Mouse (Mus musculus): ENCODE measurements around the gene Tmeff1.

Tmeff1 gene

GRCm38 (mm10) chr4:48624961-48625360 is 40.0 kb downstream of the Tmeff1 start:
- no peak for DNase-seq

- no peak for DNase-seq
Measured at GRCm38 (mm10) chr4:48625836-48626235, 40.9 kb downstream of the Tmeff1 start.

GRCm38 (mm10) chr4:48629445-48629844 is 44.5 kb downstream of the Tmeff1 start:
- peak; percentile 58 to 71 for DNase-seq

- DNase-seq: no peak
Measured at GRCm38 (mm10) chr4:48633529-48633928, 48.6 kb downstream of the Tmeff1 start.

- DNase-seq: peak; percentile 34 to 50
Measured at GRCm38 (mm10) chr4:48634058-48634457, 49.1 kb downstream of the Tmeff1 start.

GRCm38 (mm10) chr4:48636831-48637230 is 51.9 kb downstream of the Tmeff1 start:
- no peak for DNase-seq

- no peak for DNase-seq
Measured at GRCm38 (mm10) chr4:48638132-48638531, 53.2 kb downstream of the Tmeff1 start.

GRCm38 (mm10) chr4:48639503-48639902 is 54.5 kb downstream of the Tmeff1 start:
- peak; percentile 21 to 30 for DNase-seq

GRCm38 (mm10) chr4:48643801-48644200 is 58.8 kb downstream of the Tmeff1 start:
- no peak for DNase-seq

- DNase-seq: no peak
Measured at GRCm38 (mm10) chr4:48646143-48646542, 61.2 kb downstream of the Tmeff1 start.

GRCm38 (mm10) chr4:48650617-48651360 is 65.8 kb downstream of the Tmeff1 start:
- no peak for DNase-seq

GRCm38 (mm10) chr4:48654118-48654517 is 69.1 kb downstream of the Tmeff1 start:
- no peak for DNase-seq

- no peak for DNase-seq
Measured at GRCm38 (mm10) chr4:48656530-48656929, 71.6 kb downstream of the Tmeff1 start.

- DNase-seq: no peak
Measured at GRCm38 (mm10) chr4:48660144-48660543, 75.2 kb downstream of the Tmeff1 start.

GRCm38 (mm10) chr4:48660619-48661575 is 75.9 kb downstream of the Tmeff1 start:
- DNase-seq: peak; percentile 88 to 91

- no peak for DNase-seq
Measured at GRCm38 (mm10) chr4:48663271-48663670, 78.3 kb downstream of the Tmeff1 start, which contains the start of gene Cavin4. Cavin4 (plus strand) TSS chr4:48663514.

- DNase-seq: no peak
Measured at GRCm38 (mm10) chr4:48664021-48664420, 79.0 kb downstream of the Tmeff1 start.

- DNase-seq: no peak
Measured at GRCm38 (mm10) chr4:48667279-48667678, 82.3 kb downstream of the Tmeff1 start.

GRCm38 (mm10) chr4:48672915-48673314 is 87.9 kb downstream of the Tmeff1 start:
- DNase-seq: no peak

GRCm38 (mm10) chr4:48674412-48674811 is 89.4 kb downstream of the Tmeff1 start:
- DNase-seq: no peak

GRCm38 (mm10) chr4:48676570-48677185 is 91.7 kb downstream of the Tmeff1 start:
- no peak for DNase-seq

GRCm38 (mm10) chr4:48677276-48677675 is 92.3 kb downstream of the Tmeff1 start:
- DNase-seq: no peak

- no peak for DNase-seq
Measured at GRCm38 (mm10) chr4:48677812-48678211, 92.8 kb downstream of the Tmeff1 start.
